Mouse (Mus musculus): ENCODE data around the gene Ndufs6.

GRCm38 (mm10) chr13:73357106-73357505 is 28.8 kb upstream of the Ndufs6 start:
- TF ChIP-seq POLR2A (IDR thresholded peaks at IDR 0.05; ENCODE audit: borderline replicate concordance, control insufficient read depth, low read depth, low read length): no peak
- no peak for TF ChIP-seq CTCF (IDR thresholded peaks at IDR 0.05; ENCODE audit: control insufficient read depth, insufficient read depth, low read length)

Measured in bone marrow, adult 2 months (tissue).